Mouse (Mus musculus) G1E (cell line): ENCODE measurements at regions not wholly inside any gene's neighbourhood (a gene's known extent, or its start where the extent isn't known, plus 50 kb on each side); places are given as distances from the start of the nearest gene placed in this dataset.

Experiments
- CTCF ChIP-seq: IDR thresholded peaks from 2 replicates; pipeline ENCODE4 v1.5.1; 2012; ENCODE audit warnings: low read depth, low read length, inconsistent platforms, mixed read lengths
- GATA1 ChIP-seq: IDR thresholded peaks from 2 replicates; pipeline ENCODE4 v1.6.1; 2012; ENCODE audit warnings: borderline replicate concordance, low read length, inconsistent platforms, mixed read lengths
- GATA2 ChIP-seq: IDR thresholded peaks from 2 replicates; pipeline ENCODE4 v1.6.1; 2012; ENCODE audit warnings: low read depth, low read length, inconsistent platforms, borderline replicate concordance
- POLR2AphosphoS5 ChIP-seq: IDR thresholded peaks from 2 replicates; pipeline ENCODE4 v1.6.1; 2012; ENCODE audit warnings: low read depth, low read length, inconsistent platforms; ENCODE audit not compliant: insufficient replicate concordance
- TAL1 ChIP-seq: conservative IDR thresholded peaks from 2 replicates; pipeline ENCODE4 v1.6.1; 2012; ENCODE audit warnings: low read depth, low read length, inconsistent platforms, mixed read lengths

DNA sequence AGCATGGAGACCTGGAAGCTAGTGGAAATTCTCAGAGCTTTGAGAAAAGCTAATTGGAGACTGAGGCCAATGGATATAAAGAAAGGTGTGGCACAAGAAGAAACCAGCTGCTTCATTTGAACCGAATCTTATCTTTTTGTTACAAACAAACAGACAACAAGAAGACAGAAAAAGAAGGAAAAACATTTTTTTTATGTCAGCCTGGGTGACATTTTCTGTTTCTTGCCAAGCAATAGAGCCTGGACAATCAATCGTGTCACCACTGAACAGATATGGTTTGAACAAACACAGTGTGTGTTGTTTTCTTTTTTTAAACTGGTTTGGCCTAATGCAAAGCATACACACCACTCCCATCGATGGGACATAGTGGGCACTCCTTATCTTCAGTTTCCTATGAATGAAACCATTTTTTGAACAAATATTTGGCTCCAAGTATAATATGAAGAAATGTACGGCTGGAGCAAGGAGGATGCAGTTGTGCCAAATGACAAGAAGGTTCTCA is 244.3 kb upstream of the G2e3 start:
- TF ChIP-seq GATA2 (no peak), CTCF (no peak), GATA1 (no peak), POLR2AphosphoS5 (no peak), TAL1 (no peak)
